Mouse (Mus musculus) T-cell, adult 2 months (primary cell): ENCODE data around the gene Mpnd.

Experiments
- DNase-seq: peaks from one replicate; pipeline ENCODE4 v3.0.0; 2022; ENCODE audit warnings: low spot score

The Mpnd gene

GRCm38 (mm10) chr17:56020400-56021084, 15.0 kb downstream of the Mpnd start:
- DNase-seq = no peak

- peak; percentile 78 for DNase-seq
These were observed 15.8 kb downstream of the Mpnd start for GRCm38 (mm10) chr17:56021161-56021910.

DNA sequence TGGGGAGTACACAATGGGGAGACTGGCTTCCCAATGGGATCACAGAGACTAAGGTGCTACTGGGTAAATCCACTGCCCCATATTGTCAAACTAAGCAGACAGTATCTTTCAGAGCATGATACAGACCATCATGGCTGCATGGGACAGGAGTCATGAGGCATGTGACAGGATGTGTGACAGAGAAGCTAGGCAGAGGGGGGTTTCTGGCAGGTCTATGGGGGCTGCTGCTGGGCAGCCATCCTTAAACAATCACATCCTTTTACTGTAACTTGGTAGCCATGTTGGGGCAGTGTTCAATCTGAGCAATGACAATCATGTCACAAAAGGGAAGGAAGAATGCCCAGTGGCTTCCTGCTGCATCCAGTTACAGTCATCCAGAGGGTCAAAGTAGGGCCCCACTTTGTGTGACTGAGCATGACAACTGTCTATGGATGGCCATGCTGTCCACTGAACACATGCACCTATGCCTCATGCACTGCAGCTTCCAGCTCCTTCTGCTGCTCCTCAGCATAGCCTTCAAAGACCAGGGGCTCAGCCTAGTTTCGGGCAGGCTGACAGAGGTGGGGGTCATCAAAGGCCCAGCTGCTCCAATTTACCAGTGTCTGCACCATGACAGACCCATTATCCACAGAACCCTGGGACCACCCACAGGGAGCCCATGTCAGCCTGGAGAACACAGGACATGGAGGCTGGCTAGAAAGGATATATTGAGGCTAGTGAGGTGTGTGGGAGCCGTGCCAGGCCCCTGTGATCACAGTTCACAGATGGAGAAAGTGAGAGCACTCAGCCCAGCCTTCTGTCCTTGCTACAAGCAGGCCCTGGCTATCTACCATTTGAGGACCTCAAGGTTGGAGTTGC, 16.8 kb downstream of the Mpnd start:
- peak; percentile 46 for DNase-seq

DNA sequence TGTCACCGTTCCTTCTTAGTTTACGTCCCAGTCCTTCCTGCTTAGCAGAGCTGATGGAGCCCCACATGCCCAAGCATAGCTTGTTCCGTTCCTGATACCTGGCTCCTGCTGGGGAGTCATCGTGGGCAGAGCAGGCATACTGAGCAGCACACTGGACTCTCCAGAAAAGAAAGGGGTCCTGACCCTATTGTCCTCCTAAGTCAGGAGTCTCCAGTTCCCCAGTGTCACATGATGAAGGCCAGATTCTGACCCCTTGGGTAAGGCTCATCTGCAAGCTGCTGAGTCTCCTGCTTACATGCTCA, 17.4 kb downstream of the Mpnd start:
- no peak for DNase-seq

GRCm38 (mm10) chr17:56023386-56023785, 17.9 kb downstream of the Mpnd start:
- peak; percentile 37 for DNase-seq

GRCm38 (mm10) chr17:56024476-56024875, 19.0 kb downstream of the Mpnd start:
- no peak for DNase-seq

DNA sequence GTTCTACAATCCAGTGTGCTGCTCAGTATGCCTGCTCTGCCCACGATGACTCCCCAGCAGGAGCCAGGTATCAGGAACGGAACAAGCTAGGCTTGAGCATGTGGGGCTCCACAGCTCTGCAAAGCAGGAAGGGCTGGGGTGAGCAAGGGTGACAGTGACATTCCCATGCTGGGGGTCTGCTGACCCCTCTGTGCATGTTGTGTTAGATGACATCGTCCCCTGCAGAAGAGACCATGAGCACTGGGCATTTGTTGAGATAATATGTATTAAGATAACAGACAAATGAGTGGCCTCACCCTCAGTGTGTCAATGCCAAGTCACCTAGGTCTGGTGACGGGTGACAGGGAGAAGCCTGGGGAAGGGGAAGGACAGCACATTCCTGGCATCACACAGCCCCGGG, 19.4 kb downstream of the Mpnd start:
- no peak for DNase-seq

GRCm38 (mm10) chr17:56026303-56026702, 20.8 kb downstream of the Mpnd start:
- DNase-seq = no peak

DNA sequence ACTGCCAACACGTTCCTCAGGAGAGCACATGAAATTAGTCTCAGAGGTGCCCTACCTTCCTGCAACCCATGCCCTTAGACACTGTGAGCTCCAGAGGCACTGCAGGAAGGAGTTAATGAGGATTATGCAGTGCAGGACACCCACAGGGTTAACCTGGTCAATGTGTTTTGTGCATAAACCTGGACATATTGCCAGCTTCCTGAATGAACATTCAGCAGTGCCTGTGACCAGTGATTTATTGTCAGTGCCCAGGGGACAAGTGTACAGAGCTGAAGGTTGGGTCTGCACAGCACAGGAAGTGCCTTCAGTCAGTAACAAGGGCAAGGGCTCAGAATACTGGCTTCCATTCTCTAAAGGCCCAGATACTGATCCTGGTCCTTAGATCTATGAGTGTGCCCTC, 21.4 kb downstream of the Mpnd start:
- no peak for DNase-seq

- DNase-seq = no peak
These were observed 22.4 kb downstream of the Mpnd start for GRCm38 (mm10) chr17:56027801-56028441.

DNA sequence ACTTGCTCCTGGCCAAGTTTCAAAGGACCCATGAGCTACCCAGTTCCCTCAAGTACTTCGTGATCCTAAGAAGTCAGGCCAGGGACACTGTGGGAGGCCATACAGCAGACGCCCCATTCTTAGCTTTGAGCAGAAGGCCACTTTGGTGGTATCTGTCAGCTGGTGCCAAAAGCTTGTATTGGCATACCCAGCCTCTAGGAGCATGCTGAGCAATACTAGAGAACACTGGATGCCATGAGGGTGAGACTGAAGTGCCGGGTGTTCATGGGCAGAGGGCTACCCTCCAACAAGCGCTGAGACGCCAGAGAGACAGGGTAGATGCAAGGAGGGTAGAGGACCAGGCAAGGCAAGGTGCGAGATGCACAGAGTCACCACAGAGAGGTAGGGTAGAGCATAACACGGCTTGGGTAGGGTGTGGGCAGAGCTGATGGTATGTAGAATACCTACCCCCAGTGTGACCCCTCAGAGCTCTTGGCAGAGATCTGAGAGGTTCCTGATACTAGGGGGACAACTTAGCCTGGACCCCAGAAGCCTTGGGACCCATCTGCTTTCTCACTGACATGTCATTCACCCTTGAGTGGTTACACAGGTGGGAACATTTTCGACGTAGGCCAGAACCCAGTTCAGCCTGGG, 24.8 kb downstream of the Mpnd start:
- DNase-seq = no peak

DNA sequence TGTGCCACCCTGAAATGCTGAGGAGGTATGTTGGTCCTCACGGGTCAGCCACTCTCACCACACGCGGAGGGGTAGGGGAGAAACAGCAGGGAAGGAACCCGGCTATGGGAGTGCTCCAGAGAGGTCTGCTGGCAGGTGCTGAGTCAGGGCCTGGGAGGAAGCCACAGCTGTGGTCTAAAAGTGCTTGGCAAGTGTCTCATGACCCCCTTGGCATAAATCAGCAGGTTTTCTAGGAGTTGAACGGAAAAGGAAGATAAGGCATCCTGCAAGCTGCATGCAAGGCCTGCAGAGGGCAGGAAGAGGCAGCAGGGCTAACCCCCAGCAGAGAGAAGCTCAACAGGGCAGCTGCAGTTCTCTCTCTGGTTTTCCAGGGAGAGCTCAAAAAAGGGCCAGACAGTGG, 25.4 kb downstream of the Mpnd start:
- no peak for DNase-seq

- DNase-seq = no peak
These were observed 25.9 kb downstream of the Mpnd start for GRCm38 (mm10) chr17:56031431-56031830.

DNA sequence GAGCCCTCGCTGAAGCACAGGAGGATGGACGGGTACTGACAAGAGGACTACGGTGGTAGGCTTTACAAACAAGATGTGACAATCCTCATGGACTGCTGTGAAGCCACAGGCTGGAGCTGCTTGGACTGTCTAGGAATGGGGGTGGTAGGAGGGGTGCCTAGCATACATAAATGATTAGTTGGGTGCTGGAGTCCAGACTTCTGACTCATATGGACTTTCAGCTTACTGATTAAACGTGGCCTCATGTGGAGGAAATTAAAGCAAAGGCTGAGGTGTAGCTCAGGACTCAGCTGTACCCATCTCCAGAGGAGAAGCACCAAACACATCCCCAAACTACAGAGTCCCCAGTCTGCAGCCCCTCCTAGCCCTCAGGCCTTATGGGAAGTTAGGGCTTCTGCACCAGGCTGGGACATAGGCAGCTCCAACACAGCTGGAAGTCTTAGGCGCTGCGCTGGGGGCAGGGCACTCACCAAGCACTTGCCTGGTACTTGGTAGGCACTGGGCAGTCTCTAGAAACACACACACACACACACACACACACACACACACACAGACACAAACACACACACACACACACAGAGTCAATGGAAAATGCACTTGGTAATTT, 26.7 kb downstream of the Mpnd start:
- DNase-seq = no peak

DNA sequence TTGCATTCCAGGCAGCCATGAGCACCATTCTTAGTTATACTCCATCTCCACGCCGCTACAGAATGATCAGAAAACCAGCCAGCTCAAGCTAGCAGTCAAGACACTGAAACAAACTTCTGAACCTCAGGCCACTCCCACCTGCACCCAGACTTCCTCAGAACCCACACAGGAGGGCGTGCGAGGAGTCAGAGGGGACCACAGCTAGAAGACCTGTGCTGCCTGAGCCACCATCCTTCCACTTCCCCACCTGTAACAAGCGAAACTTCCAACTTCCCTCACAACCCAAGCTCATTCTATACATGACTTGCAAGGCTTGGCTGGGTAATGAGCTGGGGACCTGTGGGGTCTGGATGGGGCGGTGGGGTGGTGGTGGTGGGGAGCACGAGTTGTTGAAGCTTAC, 27.3 kb downstream of the Mpnd start:
- DNase-seq = peak; percentile 59

GRCm38 (mm10) chr17:56034040-56034725, 28.7 kb downstream of the Mpnd start:
- peak; percentile 51 for DNase-seq

DNA sequence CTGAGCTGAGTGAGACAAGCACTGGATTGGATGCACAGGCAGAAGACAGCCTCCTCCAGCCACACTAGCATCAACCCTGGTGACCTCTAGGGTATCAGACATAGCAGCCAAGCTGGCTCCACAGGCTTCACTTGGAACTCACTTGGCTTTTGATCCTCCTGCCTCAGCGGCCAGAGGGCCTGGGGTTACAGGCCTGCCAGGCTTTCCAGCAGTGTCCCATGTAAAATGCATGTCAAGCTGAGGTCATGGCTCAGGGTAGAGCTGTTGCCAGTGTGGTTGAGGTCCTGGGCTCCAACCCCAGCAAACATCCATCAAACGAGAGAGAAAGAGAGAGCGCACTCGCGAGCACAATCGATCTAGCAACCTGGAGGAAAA, 29.2 kb downstream of the Mpnd start:
- DNase-seq = no peak

GRCm38 (mm10) chr17:56035216-56035615, 29.7 kb downstream of the Mpnd start:
- DNase-seq = no peak

DNA sequence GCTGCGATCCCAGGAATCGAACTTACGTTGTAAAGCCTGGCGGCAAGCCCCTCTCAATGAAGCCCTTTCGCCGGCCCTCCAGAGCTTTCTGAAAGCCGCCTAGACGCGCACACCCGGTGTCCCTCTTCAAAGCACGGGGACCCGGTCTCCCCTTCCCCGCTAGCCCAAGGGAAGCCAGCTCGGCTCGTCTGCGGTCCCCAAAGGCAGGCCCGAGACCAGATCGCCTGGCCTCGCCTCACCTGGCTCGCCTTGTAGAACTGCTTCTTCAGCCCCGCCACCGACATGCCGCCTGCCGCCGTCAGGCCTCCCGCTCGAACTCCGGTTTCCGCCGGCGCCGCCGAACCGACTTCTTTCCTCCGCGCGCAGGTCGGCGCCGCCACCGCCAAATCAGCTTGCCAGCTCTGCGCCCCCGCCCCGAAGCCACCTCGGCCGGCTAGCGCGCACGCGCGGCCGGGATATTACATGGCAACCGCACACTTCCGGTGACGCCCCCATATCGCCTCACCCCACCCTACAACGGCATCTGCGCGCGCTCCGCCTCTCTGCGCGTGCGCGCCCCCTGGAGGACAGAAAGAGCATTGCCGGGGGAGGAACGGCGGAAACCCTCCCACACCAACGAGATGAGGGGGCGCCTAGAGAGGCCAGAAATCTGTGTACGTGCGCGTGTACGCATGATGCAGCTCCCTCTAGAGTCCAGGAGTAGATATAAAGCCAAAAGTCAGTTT, 30.8 kb downstream of the Mpnd start, which contains the start of gene Sh3gl1:
TSS of gene Sh3gl1 (minus strand) at position 460 of the 725 bp plus-strand sequence.
- peak; percentile 99 for DNase-seq

- no peak for DNase-seq
These were observed 31.4 kb downstream of the Mpnd start for GRCm38 (mm10) chr17:56036901-56037287.
